Mouse (Mus musculus) liver, embryonic 14.5 days (tissue): Measurements from ENCODE around the gene Hivep2.

ENCODE experiments used
- CTCF ChIP-seq: IDR thresholded peaks from 2 replicates; pipeline ENCODE4 v1.5.1; 2016; ENCODE audit warnings: antibody characterized with exemption, low read depth, control low read depth
- EP300 ChIP-seq: IDR thresholded peaks from 2 replicates; pipeline ENCODE4 v1.6.1; 2016; ENCODE audit warnings: antibody characterized with exemption, low read depth

GRCm38 (mm10) chr10:14018672-14019071, 52.8 kb downstream of the Hivep2 start:
- no peak for TF ChIP-seq CTCF
- TF ChIP-seq EP300, result no peak
